Mouse (Mus musculus) adipose tissue, adult 10 weeks (tissue): Measurements from ENCODE around the gene Senp5. TPM values are rescaled to one million over a fixed set of nuclear protein-coding genes. Genes with fewer than 3 reads are reported as not detected.

Experiments
- polyA plus RNA-seq: library from polyadenylated mRNA; stranded (reverse); fragments of 350-450 nt; fragmentation: Illumina TruSeq; extraction: RNeasy Lipid Tissue Mini Kit (QIAGEN cat#74804); gene quantifications from one replicate; pipeline ENCODE4 v1.2.3, GENCODE M21; 2014; ENCODE audit warnings: low read depth, low replicate concordance

The Senp5 gene
- 14.8 TPM for polyA plus RNA-seq

DNA sequence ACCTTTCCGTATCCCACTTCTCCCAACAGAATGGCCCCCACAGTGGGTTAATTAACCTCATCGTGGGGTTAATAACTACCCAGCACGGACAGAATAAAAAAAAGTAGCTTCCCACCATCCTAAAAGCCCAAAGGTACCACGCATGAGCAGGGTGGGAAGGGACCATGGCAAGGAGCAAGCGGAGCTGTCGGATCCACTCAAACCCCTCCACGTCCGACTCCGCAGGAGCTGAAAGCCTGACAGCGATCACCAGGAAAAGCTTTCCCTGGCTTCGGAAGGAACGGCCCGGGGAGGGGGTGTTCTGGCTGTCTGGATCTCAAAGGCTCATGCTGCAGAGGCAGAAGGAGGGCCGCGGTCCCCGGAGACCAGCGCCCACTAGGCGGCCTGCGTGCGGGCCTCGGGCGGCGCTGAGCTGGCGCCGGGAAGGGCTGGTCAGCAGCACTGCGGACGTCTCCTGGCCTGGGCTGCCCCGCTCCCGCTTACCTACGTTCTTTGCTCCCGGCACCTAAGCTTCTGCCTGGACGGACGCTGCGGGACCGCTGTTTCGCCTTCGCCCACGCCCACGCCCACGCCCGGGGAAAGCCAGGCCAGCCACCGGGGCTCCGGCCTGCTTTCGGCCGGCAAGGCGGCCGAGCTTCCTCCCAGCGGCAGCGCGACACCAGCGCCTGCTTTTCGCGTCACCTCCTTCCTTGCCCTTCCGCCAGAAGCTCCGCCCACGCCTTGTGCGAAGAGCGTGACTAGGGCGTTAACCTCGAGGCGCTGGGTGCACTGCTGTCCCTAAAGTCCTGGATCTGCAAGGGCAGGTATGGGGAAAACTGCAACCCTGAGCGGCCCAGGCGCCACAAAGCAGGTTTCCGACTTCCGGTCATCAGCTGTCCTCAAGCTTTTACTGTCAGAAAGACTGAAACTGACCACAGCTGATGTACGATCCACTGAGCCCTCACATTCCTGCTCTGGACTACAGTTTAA, at the start of gene Senp5:
Gene Senp5 (minus strand): TSS at position 779 of the 969 bp plus-strand sequence.

DNA sequence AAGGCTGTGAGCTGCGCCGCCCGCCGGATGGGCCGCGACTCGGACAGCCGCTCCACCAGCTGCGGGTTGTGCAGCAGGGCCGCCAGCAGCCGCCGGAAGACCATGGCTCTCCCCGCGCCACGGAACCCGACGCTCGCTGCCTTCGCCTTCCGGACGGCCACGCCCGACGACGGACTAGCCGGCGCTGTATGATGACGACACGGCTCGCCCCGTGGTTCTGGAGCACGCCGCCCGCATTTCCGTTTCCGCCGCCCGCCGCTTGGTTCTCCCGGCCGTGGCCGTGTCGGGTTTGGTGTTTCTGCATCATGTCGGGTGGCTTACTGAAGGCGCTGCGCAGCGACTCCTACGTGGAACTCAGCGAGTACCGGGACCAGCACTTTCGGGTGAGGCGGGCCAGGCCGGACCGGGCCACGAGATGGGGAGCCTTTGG, 54.7 kb downstream of the Senp5 start, which contains the start of the genes 0610012G03Rik and Ncbp2:
Gene 0610012G03Rik (minus strand): TSS at position 150 of the 430 bp plus-strand sequence.
Gene Ncbp2 (plus strand): TSS at position 169 of the 430 bp plus-strand sequence.

DNA sequence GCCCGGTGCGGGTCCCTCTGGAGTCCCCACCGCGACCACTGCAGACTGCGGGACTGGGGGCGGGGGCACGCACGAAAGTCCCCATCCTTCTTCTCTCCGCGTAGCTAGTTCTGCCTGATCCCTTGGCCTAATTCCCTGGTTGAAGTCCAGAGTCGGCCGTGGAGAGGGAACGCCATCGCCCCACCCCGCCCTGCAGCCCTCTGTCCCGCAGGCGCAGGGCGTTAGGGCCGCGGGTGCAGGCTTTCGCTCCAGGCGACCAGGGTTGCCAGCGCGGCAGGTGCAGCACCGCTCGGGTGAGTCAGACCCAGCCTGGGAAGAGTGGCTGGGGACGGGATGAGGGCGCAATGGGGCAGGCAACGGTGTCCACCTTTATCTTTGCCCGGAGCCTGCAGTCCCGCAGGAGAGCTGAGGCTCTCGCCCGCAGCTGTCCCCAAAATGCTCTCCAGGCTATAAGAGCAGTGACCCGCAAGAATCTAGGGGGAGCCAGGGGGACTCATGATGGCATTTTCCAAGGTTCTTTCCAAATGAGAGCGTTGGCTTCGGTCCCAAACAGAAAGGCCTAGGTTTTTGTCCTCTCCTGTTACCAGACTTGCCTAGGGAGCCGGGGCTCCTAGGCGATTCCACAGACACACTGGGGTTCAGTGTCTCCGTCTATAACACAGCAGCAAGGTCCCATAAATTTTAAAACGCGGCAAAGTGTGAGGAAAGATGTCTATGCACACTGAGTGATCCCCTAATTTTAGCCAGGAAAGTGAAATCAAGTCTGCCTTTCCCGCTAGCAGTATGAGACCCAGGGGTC, 69.1 kb downstream of the Senp5 start, which contains the start of gene Pigz:
Gene Pigz (plus strand): TSS at position 101 of the 799 bp plus-strand sequence.

Other genes starting within 250 kb of the Senp5 start
- gene Meltf, start 124.5 kb downstream of the Senp5 start, polyA plus RNA-seq = 0.31 TPM
- 2.0 TPM for gene Pigz, start 69.4 kb downstream of the Senp5 start, polyA plus RNA-seq
- 23.9 TPM for gene 0610012G03Rik, start 54.8 kb downstream of the Senp5 start, polyA plus RNA-seq
- gene Ncbp2, start 54.8 kb downstream of the Senp5 start, polyA plus RNA-seq = 55.7 TPM
- 35.3 TPM for gene Pak2, start 76.1 kb upstream of the Senp5 start, polyA plus RNA-seq
- gene Pigx, start 96.5 kb upstream of the Senp5 start, polyA plus RNA-seq = 35.9 TPM
- 15.2 TPM for gene Cep19, start 96.5 kb upstream of the Senp5 start, polyA plus RNA-seq
- gene Nrros, start 162.3 kb upstream of the Senp5 start, polyA plus RNA-seq = 15.2 TPM
- not detected for gene Bex6, start 176.5 kb upstream of the Senp5 start, polyA plus RNA-seq
- 26.0 TPM for gene Fbxo45, start 243.9 kb upstream of the Senp5 start, polyA plus RNA-seq
- 19.4 TPM for gene Wdr53, start 243.9 kb upstream of the Senp5 start, polyA plus RNA-seq